Mouse (Mus musculus) myocyte (in vitro differentiated cells): ENCODE measurements around the gene Bst2.

Experiments
- CEBPB ChIP-seq: IDR thresholded peaks from 2 replicates; pipeline ENCODE4 v1.6.1; 2011; ENCODE audit warnings: mild to moderate bottlenecking, moderate library complexity; ENCODE audit not compliant: poor library complexity, insufficient read depth, severe bottlenecking
- E2F4 ChIP-seq: IDR thresholded peaks from one replicate; pipeline ENCODE4 v1.6.1; 2011; ENCODE audit warnings: mild to moderate bottlenecking, control low read depth, moderate library complexity; ENCODE audit not compliant: insufficient read depth
- MAX ChIP-seq: IDR thresholded peaks from one replicate; pipeline ENCODE4 v1.6.1; 2011; ENCODE audit warnings: low read depth, mild to moderate bottlenecking, control low read depth
- MYOD1 ChIP-seq, 3 experiments: IDR thresholded peaks; one replicate each; pipeline ENCODE4 v1.6.1; 2011; ENCODE audit warnings: control low read depth in 2 of 3, low read depth in 2 of 3, mild to moderate bottlenecking in 2 of 3, moderate library complexity in 1 of 3; ENCODE audit not compliant: insufficient read length in 2 of 3, control insufficient read depth in 1 of 3
- MYOG ChIP-seq, 3 experiments: IDR thresholded peaks; one replicate each; pipeline ENCODE4 v1.6.1; 2011; ENCODE audit warnings: control low read depth in 2 of 3, low read depth in 2 of 3, mild to moderate bottlenecking in 2 of 3; ENCODE audit not compliant: insufficient read length in 2 of 3, control insufficient read depth in 1 of 3, insufficient read depth in 1 of 3
- POLR2A ChIP-seq: IDR thresholded peaks from one replicate; pipeline ENCODE4 v1.6.1; 2011; ENCODE audit warnings: low read depth, mild to moderate bottlenecking, control low read depth, moderate library complexity; ENCODE audit not compliant: insufficient read length
- POLR2AphosphoS2 ChIP-seq: IDR thresholded peaks from one replicate; pipeline ENCODE4 v1.6.1; 2011; ENCODE audit warnings: low read depth, control low read depth; ENCODE audit not compliant: insufficient read length
- REST ChIP-seq: IDR thresholded peaks from one replicate; pipeline ENCODE4 v1.6.1; 2011; ENCODE audit warnings: mild to moderate bottlenecking, control low read depth, moderate library complexity; ENCODE audit not compliant: insufficient read depth, insufficient read length
- SRF ChIP-seq: IDR thresholded peaks from one replicate; pipeline ENCODE4 v1.6.1; 2011; ENCODE audit warnings: low read depth; ENCODE audit not compliant: control insufficient read depth, insufficient read length
- TCF12 ChIP-seq: IDR thresholded peaks from one replicate; pipeline ENCODE4 v1.6.1; 2011; ENCODE audit warnings: mild to moderate bottlenecking, control low read depth; ENCODE audit not compliant: poor library complexity, insufficient read depth, severe bottlenecking
- USF1 ChIP-seq: IDR thresholded peaks from one replicate; pipeline ENCODE4 v1.6.1; 2011; ENCODE audit warnings: low read depth, mild to moderate bottlenecking, control low read depth, moderate library complexity

- TF ChIP-seq USF1 (no peak), POLR2A (peak; percentile 48), REST (no peak), MYOG (IDR thresholded peaks at IDR 0.05; ENCODE audit: control insufficient read depth in 1 of 3, insufficient read depth in 1 of 3, insufficient read length in 2 of 3, low read depth in 2 of 3) (peak in 1 of 3 experiments; percentile 6), MAX (no peak), SRF (no peak), POLR2AphosphoS2 (no peak), E2F4 (no peak), CEBPB (no peak), MYOD1 (IDR thresholded peaks at IDR 0.05; ENCODE audit: control insufficient read depth in 1 of 3, insufficient read length in 2 of 3, low read depth in 2 of 3) (no peak), TCF12 (no peak)
Observed at GRCm38 (mm10) chr8:71579476-71579875, 42.2 kb upstream of the Bst2 start.
